Mouse (Mus musculus): ENCODE results near the gene Fgf2.

DNA sequence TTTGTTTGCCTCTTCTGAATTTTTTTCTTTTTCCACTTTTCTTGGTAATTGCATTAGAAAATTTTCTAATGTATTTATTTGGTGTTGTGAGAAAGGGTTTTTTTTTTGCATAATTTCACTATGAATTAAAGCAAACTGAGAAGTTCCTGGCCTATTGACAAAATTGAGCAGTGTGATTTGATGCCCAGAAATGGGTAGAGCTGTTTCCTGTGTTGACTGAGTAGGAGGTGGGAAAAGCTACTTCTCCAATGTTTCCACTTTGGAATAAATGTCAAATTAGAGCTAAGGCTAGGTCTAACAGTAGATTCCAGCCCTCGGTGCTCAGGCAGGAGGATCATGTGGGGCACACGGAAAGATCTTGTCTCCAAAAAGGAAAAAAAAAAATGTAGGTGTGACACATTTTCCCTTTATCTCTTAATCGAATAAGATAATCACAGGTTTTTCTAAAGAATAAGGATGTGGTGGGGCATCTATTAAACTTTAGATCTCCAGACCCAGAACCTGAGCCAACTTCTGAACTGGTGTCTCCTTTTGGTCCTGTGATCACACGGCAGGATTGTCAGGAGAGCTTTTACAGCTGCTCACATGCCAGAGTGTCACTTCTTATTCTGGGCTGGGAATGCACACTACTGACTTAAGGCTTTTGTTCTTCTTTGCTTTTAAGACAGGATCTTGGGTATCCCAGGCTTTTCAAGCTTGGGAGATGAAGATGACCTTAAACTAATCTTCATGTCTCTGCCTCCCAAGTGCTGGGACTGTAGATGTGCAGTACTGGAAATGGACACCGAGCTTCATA lies 22.6 kb upstream of the Fgf2 start:
- no peak for TF ChIP-seq POLR2A (IDR thresholded peaks at IDR 0.05; ENCODE audit: low read depth, low read length)
- no peak for TF ChIP-seq CTCF (conservative IDR thresholded peaks at IDR 0.05 in 1 of 2, IDR thresholded peaks at IDR 0.05 in 1 of 2; ENCODE audit: low read depth in 2 of 2, low read length in 2 of 2)
- TF ChIP-seq GABPA (IDR thresholded peaks at IDR 0.05; ENCODE audit: insufficient replicate concordance, low read depth, low read length) = no peak
- TF ChIP-seq HCFC1 (IDR thresholded peaks at IDR 0.05; ENCODE audit: low read depth, low read length) = no peak
- TF ChIP-seq MAFK (IDR thresholded peaks at IDR 0.05; ENCODE audit: insufficient replicate concordance, low read length) = no peak
- no peak for TF ChIP-seq USF1 (IDR thresholded peaks at IDR 0.05; ENCODE audit: low read depth, low read length)
- TF ChIP-seq ZNF384 (IDR thresholded peaks at IDR 0.05; ENCODE audit: low read depth, low read length) = no peak
- no peak for TF ChIP-seq EP300 (IDR thresholded peaks at IDR 0.05; ENCODE audit: low read length)
- no peak for TF ChIP-seq ELF1 (IDR thresholded peaks at IDR 0.05; ENCODE audit: low read depth, low read length)
